Mouse (Mus musculus): ENCODE results near the gene Zfp184. TPM values are rescaled to one million over a fixed set of nuclear protein-coding genes. Genes with fewer than 3 reads are reported as not detected.

The Zfp184 gene
- polyA plus RNA-seq, 1 experiment from 2014 or later: 20.6 TPM

DNA sequence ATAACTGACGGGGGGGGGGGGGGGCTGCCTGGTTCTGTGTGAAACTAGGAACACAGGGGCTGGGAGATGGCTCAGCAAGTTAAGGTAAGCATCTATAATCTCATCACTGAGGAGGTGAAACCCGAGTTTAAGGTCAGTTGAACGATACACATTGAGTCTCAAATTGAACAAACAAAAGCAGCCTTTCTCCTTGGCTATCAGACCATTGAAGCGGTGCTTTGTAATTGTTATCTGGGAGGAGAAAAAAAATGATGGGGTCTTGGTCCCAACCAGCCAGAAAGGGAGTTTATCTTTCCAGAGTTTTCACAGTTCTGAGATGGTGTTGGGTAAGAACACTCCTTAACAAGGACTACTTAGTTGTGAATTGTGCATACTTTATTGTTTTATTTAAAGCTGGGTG, 52.9 kb downstream of the Zfp184 start:
- Histone ChIP-seq H3K9me3 (no peaks in the 10 kb centered on the region), H3K4me3 (peak overlapping the region; percentile 54), H3K4me1 (replicated peaks) (peaks cover 22% of the 10 kb centered on the region), H3K27me3 (ENCODE audit: insufficient read depth, poor library complexity, severe bottlenecking) (peaks cover 88% of the 10 kb centered on the region), H3K27ac (no peak overlapping the region), H3K36me3 (no peaks in the 10 kb centered on the region)
- WGBS: 10% methylated on average over 4 of the region's 4 CpGs
- DNase-seq (ENCODE audit: low spot score): no peak

DNA sequence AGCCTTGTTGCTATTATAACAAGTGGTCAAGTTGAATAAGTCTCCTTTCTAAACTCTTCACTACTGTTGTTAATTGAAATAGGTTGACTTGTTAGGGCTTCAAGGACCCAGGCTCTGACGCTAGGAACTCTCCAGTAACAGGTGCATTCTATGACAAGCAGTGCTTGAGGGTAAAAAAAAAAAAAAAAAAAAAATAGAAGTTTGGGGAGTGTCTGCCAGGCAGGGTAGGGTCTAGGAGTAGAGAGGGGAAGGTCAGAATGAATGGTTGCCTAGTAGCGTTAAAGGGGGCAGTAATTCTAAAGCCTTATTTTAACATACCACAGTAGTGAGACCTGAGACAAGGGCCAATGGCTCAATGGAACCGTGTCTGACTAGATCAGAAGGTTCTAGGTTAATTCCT, 53.5 kb downstream of the Zfp184 start:
- Histone ChIP-seq H3K27ac (no peak overlapping the region), H3K36me3 (no peaks in the 10 kb centered on the region), H3K4me1 (replicated peaks) (peaks cover 22% of the 10 kb centered on the region), H3K4me3 (no peak overlapping the region), H3K9me3 (no peaks in the 10 kb centered on the region), H3K27me3 (ENCODE audit: insufficient read depth, poor library complexity, severe bottlenecking) (peaks cover 91% of the 10 kb centered on the region)
- DNase-seq (ENCODE audit: low spot score): no peak
- WGBS: 19% methylated on average over 3 of the region's 3 CpGs

GRCm38 (mm10) chr13:21999147-21999546, 54.3 kb downstream of the Zfp184 start:
- 38% methylated on average over 4 of the region's 4 CpGs for WGBS
- no peaks in the 10 kb centered on the region for H3K36me3 ChIP-seq
- no peak overlapping the region for H3K4me3 ChIP-seq
- no peaks in the 10 kb centered on the region for H3K9me3 ChIP-seq
- H3K27ac ChIP-seq: no peak overlapping the region
- peaks cover 22% of the 10 kb centered on the region for H3K4me1 ChIP-seq (replicated peaks)
- H3K27me3 ChIP-seq (ENCODE audit: insufficient read depth, poor library complexity, severe bottlenecking): peaks cover 97% of the 10 kb centered on the region
- no peak for DNase-seq (ENCODE audit: low spot score)

GRCm38 (mm10) chr13:22001346-22001745, 56.5 kb downstream of the Zfp184 start:
- 61% methylated on average over 2 of the region's 2 CpGs for WGBS
- H3K36me3 ChIP-seq: no peaks in the 10 kb centered on the region
- no peak for DNase-seq (ENCODE audit: low spot score)
- H3K4me3 ChIP-seq: no peak overlapping the region
- H3K4me1 ChIP-seq (replicated peaks): peaks cover 25% of the 10 kb centered on the region
- H3K27me3 ChIP-seq (ENCODE audit: insufficient read depth, poor library complexity, severe bottlenecking): peaks cover 100% of the 10 kb centered on the region
- no peaks in the 10 kb centered on the region for H3K9me3 ChIP-seq
- H3K27ac ChIP-seq: no peak overlapping the region

DNA sequence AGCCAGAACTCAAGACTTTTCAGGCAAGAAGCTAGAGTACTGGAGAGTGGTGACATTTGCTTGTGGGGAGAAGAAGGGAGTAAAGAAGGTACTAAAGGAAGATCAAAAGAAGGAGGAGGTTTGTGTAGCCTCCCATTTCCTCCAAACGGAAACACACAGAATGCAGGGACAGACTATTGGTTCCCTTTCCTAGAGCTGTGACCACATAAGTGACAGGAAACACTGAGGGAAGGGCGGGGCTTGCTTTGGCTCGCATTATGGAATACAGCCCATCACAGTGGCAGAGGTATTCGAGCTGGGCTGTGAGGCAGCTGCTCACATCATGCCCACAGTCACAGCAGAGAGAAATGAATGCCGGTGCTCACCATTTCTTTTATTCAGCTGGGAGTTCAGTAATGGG, 56.9 kb downstream of the Zfp184 start:
- Histone ChIP-seq H3K27ac (no peak overlapping the region), H3K27me3 (ENCODE audit: insufficient read depth, poor library complexity, severe bottlenecking) (peaks cover 100% of the 10 kb centered on the region), H3K36me3 (no peaks in the 10 kb centered on the region), H3K4me3 (peak overlapping the region; percentile 1; the same call in 1 of the 2 replicates), H3K4me1 (replicated peaks) (peaks cover 27% of the 10 kb centered on the region), H3K9me3 (no peaks in the 10 kb centered on the region)
- WGBS: 24% methylated on average over 5 of the region's 5 CpGs
- no peak for DNase-seq (ENCODE audit: low spot score)

GRCm38 (mm10) chr13:22005605-22006333, 60.9 kb downstream of the Zfp184 start:
- H3K27ac ChIP-seq: peak overlapping the region; percentile 40; the same call in 1 of the 2 replicates
- H3K9me3 ChIP-seq: no peaks in the 10 kb centered on the region
- WGBS: under 1% methylated on average over 45 of the region's 45 CpGs
- H3K36me3 ChIP-seq: no peaks in the 10 kb centered on the region
- DNase-seq (ENCODE audit: low spot score): peak; percentile 71
- peak overlapping the region; percentile 64 for H3K4me3 ChIP-seq
- peaks cover 23% of the 10 kb centered on the region for H3K4me1 ChIP-seq (replicated peaks)
- peaks cover 100% of the 10 kb centered on the region for H3K27me3 ChIP-seq (ENCODE audit: insufficient read depth, poor library complexity, severe bottlenecking)

- Histone ChIP-seq H3K4me1 (replicated peaks) (peaks cover 23% of the 10 kb centered on the region), H3K9me3 (no peaks in the 10 kb centered on the region), H3K27me3 (ENCODE audit: insufficient read depth, poor library complexity, severe bottlenecking) (peaks cover 100% of the 10 kb centered on the region), H3K27ac (no peak overlapping the region), H3K4me3 (peak overlapping the region; percentile 64), H3K36me3 (no peaks in the 10 kb centered on the region)
- under 1% methylated on average over 38 of the region's 38 CpGs for WGBS
- DNase-seq (ENCODE audit: low spot score): peak; percentile 50
Measured at GRCm38 (mm10) chr13:22006334-22007120, 61.6 kb downstream of the Zfp184 start.

DNA sequence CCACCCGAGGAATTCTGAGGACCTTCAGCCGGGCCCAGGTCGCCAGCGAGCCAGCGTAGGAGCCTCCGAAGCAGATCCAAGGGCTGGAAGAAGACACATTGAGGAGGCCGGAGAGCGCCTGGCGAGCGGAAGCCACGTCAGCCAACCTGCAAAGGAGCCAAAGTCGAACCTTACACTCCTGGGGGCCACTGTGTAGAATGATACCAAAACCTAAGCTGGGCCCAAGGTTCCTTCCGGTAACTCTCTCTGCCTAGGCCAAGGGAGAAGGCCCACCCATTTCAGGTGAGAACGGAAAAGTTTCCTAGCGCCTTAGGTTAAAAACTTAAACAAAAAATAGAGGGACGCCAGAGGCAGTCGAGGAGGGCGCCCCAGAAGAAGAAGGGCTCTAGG, 62.2 kb downstream of the Zfp184 start:
- no peak overlapping the region for H3K27ac ChIP-seq
- 1% methylated on average over 18 of the region's 18 CpGs for WGBS
- no peak for DNase-seq (ENCODE audit: low spot score)
- H3K27me3 ChIP-seq (ENCODE audit: insufficient read depth, poor library complexity, severe bottlenecking): peaks cover 100% of the 10 kb centered on the region
- peaks cover 23% of the 10 kb centered on the region for H3K4me1 ChIP-seq (replicated peaks)
- no peaks in the 10 kb centered on the region for H3K9me3 ChIP-seq
- H3K36me3 ChIP-seq: no peaks in the 10 kb centered on the region
- H3K4me3 ChIP-seq: peak overlapping the region; percentile 64

DNA sequence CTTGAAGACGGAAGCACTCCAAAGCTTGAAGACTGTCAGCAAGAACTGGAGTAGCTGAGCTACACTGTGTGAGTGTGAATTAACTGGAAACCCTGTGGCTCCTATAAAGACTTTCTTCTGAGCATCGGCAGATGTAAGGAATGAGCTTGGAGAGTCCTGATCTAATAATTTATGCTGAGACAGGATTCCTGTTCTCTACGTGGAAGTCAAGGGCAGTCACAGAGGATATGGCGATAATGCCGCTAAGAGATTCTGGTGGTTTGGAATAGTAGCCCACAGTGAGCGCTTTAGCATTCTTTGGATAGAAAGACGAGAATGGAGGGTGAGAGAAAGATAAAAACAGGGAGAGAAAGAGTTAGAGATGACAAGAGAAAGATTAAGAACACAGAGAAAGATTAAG, 63.0 kb downstream of the Zfp184 start:
- no peak overlapping the region for H3K27ac ChIP-seq
- peaks cover 23% of the 10 kb centered on the region for H3K4me1 ChIP-seq (replicated peaks)
- H3K36me3 ChIP-seq: no peaks in the 10 kb centered on the region
- H3K9me3 ChIP-seq: no peaks in the 10 kb centered on the region
- peaks cover 100% of the 10 kb centered on the region for H3K27me3 ChIP-seq (ENCODE audit: insufficient read depth, poor library complexity, severe bottlenecking)
- no peak for DNase-seq (ENCODE audit: low spot score)
- peak overlapping the region; percentile 64; the same call in 1 of the 2 replicates for H3K4me3 ChIP-seq
- WGBS: 51% methylated on average over 7 of the region's 7 CpGs

- Histone ChIP-seq H3K4me3 (no peak overlapping the region), H3K27me3 (ENCODE audit: insufficient read depth, poor library complexity, severe bottlenecking) (peaks cover 100% of the 10 kb centered on the region), H3K27ac (no peak overlapping the region), H3K4me1 (replicated peaks) (peaks cover 23% of the 10 kb centered on the region), H3K9me3 (no peaks in the 10 kb centered on the region), H3K36me3 (no peaks in the 10 kb centered on the region)
- 73% methylated on average over 3 of the region's 3 CpGs for WGBS
- DNase-seq (ENCODE audit: low spot score): no peak
Measured at GRCm38 (mm10) chr13:22008707-22009106, 63.8 kb downstream of the Zfp184 start.

DNA sequence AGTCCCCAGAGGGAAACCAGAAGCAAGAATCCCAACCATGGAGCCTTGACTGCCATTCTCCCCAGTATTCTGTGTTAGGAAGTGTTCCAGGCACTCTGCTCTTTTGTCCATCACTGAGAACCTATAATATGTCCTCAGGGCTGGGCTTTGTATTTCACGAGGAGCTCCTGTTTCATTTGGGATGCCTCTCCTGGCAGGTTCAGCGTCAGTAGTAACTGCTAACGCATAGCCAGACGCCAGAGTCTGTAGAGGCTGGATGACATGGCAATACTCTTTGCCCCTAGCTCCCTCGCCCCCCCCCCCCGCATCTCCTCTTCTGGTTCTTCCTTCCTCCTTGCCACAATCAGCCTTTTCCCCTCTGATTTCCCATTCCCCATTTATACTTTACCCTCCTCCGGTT, 64.7 kb downstream of the Zfp184 start, which contains the start of gene Prss16:
Prss16 (minus strand) TSS at position 101 of the 400 bp plus-strand sequence.
- Histone ChIP-seq H3K9me3 (no peaks in the 10 kb centered on the region), H3K27ac (no peak within 1 kb of the TSS), H3K4me3 (no peak within 1 kb of the TSS), H3K27me3 (ENCODE audit: insufficient read depth, poor library complexity, severe bottlenecking) (peaks cover 100% of the 10 kb centered on the region), H3K4me1 (replicated peaks) (peaks cover 27% of the 10 kb centered on the region), H3K36me3 (no peaks in the 10 kb centered on the region)
- WGBS: 39% methylated on average over 6 of the region's 7 CpGs
- DNase-seq (ENCODE audit: low spot score): no peak

All from hindbrain, embryonic 10.5 days (tissue).